Mouse (Mus musculus): ENCODE measurements around the gene Sgms1.

Gene Sgms1

DNA sequence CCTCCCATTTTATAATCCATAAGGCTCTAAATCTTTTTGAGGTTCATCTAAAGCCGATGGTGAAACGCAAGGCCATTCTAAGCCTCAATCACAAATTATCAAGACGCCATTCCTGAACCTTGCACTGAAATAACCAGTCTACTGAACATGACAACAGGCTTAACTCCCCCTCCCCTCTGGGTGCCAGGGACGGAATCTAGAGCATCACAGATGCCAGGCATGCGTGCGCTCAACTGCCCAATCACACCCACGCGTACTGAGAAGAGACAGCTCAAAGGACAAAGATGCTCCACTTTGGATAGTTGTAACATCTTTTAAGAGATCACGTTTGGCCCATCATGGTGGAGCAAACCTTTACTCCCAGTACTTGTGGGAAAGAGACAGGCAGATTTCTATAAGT, 146.3 kb downstream of the Sgms1 start:
- DNase-seq (ENCODE audit: low read depth, low spot score), result no peak

- no peak for DNase-seq (ENCODE audit: low read depth, low spot score)
These were observed 147.4 kb downstream of the Sgms1 start for GRCm38 (mm10) chr19:32242153-32242552.

GRCm38 (mm10) chr19:32240417-32240990, 149.0 kb downstream of the Sgms1 start:
- no peak for DNase-seq (ENCODE audit: low read depth, low spot score)

DNA sequence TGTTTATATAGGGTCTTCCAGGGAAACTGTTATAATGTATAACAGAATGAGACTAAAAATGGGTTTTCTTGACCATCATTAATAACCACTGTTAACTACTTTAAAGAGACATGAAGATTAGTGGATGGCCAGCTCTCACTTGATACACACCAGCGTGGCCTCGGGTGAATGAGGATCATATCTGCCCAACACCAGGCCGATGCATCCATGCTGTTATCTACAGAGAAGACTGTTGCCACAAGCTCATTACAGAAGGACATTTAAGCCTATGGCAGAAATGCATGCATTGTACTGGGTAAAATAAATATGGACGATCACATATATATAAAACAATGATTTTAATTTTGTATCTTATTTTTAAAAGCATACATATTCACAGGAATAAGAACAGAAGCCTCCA, 149.6 kb downstream of the Sgms1 start:
- no peak for DNase-seq (ENCODE audit: low read depth, low spot score)

DNA sequence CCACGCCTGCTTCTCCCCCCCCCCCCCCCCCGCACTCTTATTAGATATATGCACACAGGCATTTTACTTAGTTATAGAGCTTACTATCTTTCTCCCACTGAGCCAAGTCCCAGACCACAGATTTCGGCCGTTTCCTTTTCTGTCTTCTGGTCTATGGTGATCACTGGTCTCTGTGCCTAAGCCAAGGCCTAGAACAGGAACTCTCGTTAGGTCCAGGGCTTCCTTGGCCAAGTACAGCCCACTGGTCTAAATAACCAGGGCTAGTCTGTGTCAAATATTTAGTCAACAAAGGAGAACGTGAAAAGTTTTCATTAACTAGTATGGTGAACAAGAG, 150.1 kb downstream of the Sgms1 start:
- DNase-seq (ENCODE audit: low read depth, low spot score), result no peak

DNA sequence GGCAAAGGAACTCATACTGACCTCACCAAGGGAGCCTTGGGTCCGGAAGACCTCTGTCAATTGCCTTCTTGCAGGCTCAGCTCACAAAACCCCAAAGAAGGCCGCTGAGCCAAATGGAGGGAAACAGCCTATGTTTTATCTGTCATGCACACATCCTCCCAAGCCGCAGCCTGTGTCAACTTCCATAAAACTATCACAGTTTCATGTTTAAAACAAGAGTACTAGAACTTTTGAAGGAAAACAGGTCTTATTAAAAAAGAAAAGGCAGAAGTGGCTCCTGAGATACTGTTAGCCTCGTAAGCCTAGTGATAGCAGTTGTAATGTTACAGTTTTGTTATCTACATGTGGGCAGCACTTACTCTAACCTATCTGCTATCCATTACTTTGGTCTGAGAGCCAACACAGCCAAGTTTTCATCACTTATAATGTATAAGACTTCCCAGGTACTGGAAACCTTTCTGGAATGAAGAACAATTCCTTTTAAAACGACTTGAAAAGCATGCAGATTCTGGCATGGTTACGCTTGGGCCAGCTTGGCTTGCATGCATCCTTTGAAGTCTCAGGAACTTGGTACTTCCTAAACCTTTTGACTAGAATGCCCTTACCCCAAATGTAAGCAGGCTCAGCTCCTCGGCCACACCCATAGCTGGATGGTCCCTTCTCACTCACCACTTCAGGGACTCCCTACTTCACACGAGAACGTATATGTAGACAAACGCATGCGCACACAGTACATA, 150.6 kb downstream of the Sgms1 start:
- no peak for DNase-seq (ENCODE audit: low read depth, low spot score)

DNA sequence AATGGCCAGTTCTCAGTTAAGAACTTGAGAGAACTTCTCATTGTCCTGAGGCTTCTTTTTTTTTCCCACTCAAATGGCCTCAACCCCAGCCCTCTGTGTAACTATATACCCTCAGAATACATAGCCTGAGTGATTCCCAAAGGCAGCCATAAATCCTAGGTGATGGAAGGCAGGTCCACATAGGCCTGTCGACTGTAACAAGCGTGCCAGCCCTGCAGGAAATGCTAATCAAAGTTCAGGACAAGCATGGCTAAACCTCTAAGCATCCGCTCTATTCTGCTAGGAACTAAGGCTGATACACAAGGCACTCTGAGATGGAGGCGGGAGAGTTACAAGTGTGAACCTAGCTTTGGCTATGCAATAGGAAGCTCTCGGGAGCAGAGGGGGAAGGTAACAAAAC, 151.8 kb downstream of the Sgms1 start:
- no peak for DNase-seq (ENCODE audit: low read depth, low spot score)

DNA sequence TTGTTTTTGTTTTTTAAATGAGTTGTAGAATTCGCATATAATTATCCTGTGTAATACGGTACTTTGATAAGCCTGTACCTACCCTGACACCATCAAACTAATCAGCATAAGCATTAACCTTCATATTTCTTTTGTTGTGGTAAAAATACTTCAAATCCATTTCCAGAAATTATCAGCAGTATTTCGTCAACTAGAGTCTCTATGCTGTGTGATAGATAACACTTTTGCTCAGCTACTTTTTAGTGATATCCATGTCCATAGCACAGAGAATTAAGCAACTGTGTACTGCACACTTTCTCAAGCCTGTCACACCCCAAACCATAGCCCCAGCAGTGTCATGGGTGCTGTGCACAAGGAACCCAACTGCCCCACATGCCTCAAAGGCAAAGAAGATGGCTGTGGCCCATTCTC, 152.3 kb downstream of the Sgms1 start:
- no peak for DNase-seq (ENCODE audit: low read depth, low spot score)

DNA sequence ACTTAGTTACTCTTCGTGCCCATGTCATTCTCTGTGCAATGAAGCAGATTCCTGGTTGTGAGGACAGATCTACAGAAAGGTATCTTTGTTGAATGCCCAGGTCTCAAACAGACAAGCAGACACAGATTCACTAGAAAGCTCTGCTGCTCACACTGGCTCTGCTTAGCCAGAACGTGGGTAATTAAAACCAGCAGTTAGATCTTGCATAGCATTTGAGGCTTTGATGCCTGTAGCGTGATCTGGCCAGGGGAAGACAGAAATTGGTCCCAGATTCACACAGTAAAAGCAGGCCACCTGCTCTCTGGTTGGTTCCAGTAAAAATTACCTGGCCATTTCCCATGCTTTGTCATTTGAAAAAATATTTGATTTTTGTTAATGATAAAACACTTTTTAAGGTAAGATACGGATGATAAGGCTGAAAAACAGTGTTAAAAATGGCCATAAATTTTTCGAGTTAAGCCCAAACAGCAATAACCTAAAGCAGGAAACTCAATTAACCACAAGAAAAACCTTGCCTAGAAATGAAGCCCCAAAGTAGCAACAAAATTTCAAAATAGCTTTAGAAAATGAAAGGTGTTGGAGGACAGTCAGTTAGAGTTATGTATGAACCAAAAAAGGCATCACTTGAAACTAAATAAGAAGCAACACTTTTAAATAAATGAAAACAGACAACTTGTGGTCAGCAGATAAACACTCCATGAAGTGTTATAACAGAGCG, 154.6 kb downstream of the Sgms1 start:
- no peak for DNase-seq (ENCODE audit: low read depth, low spot score)

- no peak for DNase-seq (ENCODE audit: low read depth, low spot score)
These were observed 158.2 kb downstream of the Sgms1 start for GRCm38 (mm10) chr19:32231292-32231691.

- no peak for DNase-seq (ENCODE audit: low read depth, low spot score)
These were observed 158.7 kb downstream of the Sgms1 start for GRCm38 (mm10) chr19:32230798-32231197.

- DNase-seq (ENCODE audit: low read depth, low spot score), result no peak
These were observed 159.2 kb downstream of the Sgms1 start for GRCm38 (mm10) chr19:32230301-32230700.

- DNase-seq (ENCODE audit: low read depth, low spot score), result no peak
These were observed 159.7 kb downstream of the Sgms1 start for GRCm38 (mm10) chr19:32229776-32230175.

- DNase-seq (ENCODE audit: low read depth, low spot score), result no peak
These were observed 162.3 kb downstream of the Sgms1 start for GRCm38 (mm10) chr19:32227175-32227574.

DNA sequence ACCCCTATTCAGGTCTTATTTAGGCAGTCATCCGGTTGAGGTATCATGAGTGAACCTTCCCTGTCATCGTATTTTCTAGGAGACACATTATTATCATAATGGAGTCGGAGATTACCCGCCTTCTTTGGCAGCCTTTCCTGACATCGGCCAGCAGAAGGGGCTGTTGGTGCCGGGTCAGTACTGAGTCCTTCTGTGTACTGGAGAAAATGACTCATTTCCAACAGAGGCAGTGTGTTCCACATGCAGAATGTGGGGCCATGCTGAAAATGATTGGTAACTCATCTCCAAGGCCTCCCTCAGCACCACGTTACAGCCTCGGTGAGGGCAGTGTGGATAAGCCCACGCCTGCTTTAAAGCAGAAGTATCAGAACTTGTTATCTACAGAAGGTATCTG, 164.4 kb downstream of the Sgms1 start:
- no peak for DNase-seq (ENCODE audit: low read depth, low spot score)

DNA sequence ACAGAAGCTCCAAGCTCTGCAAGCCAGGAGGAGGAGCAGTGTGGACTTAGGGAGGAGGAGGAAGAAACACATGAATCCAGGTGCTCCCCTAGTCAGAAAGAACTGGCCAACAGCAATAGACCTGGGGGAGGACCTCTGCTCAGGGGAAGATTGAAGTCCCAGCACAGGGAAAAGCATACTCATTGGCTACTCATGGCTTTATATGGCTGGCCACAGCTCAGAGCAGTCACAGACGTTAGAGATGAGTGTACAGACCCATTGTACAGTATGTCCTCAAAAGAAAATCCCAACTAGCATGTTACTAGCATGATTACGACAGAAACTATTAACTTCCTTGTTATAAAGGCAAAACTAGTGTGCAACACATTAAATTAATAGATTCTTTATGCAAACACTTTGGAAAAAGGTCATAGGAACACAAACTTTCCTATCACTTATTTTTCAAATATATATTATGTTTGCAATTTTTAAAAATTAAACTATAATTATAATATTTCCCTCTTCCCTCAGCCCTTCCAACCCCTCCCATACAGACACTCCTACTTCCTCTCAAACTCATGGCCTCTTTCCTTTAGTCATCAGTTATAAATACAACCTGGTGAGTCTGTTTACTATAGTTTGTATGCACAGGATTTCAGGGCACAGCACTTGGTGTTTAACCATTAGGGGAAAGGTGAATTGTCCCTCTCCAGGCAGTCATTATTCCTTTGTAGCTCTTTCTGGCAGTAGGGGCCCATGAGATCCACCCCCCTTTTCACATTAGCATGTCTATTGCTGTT, 165.0 kb downstream of the Sgms1 start:
- DNase-seq (ENCODE audit: low read depth, low spot score), result no peak

- no peak for DNase-seq (ENCODE audit: low read depth, low spot score)
These were observed 165.8 kb downstream of the Sgms1 start for GRCm38 (mm10) chr19:32223751-32224174.

- no peak for DNase-seq (ENCODE audit: low read depth, low spot score)
These were observed 167.4 kb downstream of the Sgms1 start for GRCm38 (mm10) chr19:32222083-32222482.

DNA sequence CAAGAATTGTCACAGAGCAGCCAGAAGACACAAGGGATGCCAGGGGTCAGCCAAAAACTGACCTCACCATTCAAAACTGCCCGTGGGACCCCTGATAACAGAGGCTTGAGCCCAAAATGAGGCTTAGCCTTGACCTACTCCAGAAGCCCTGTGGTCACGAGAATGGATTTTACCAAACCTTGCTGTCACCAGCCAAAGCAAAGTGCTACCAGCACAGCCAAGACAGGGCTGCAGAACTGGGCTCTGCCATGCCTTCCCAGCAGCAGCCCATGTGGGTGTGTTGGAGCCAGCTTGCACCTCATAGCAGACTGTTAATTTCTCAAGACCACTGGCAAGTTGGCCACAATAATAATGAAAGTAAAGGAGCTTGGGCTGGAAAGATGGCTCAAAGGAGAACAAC, 168.5 kb downstream of the Sgms1 start:
- DNase-seq (ENCODE audit: low read depth, low spot score), result no peak

DNA sequence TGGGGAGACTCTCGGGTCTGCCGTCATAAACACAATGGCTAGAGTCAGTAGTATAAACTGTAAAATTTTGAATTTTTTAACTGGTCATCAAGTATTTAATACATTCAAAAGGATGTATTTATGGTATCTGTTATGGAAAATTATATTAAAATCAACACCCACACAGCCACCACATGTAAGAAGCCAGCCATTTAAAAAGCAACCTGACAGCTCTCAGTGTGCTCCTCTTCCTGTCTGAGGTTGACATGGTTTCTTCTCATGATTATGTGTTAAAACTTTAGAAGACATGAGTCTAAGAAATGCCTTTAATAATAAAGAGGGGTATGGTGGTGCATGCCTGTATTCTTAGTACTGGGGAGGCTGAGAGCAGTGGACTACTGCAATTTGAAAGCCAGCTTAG, 172.8 kb downstream of the Sgms1 start:
- DNase-seq (ENCODE audit: low read depth, low spot score), result no peak

- no peak for DNase-seq (ENCODE audit: low read depth, low spot score)
These were observed 174.4 kb downstream of the Sgms1 start for GRCm38 (mm10) chr19:32214905-32215806.
